Mouse (Mus musculus) liver, postnatal 0 days (tissue): ENCODE data around the gene Il4i1. TPM values are rescaled to one million over a fixed set of nuclear protein-coding genes. Genes with fewer than 3 reads are reported as not detected.

Experiments used
- ATAC-seq: fragments of 200-750 bp; cut with Nextera tagmentation; 2 replicates; pipeline ENCODE4 v1.8.0; 2017; ENCODE audit warnings: mild to moderate bottlenecking, moderate library complexity
- DNase-seq: peaks from one replicate; pipeline ENCODE4 v3.0.0-alpha.2; 2016
- H3K27ac ChIP-seq: fragments of 300-500 bp; sonication (generic); 2 replicates; pipeline ENCODE4 v1.5.1; 2014; ENCODE audit warnings: antibody characterized with exemption, moderate library complexity, mild to moderate bottlenecking, low read depth
- H3K27me3 ChIP-seq: fragments of 300-500 bp; sonication (generic); 2 replicates; pipeline ENCODE4 v1.6.1; 2014; ENCODE audit warnings: low read length, control low read depth, mixed read lengths; ENCODE audit not compliant: insufficient read depth
- H3K36me3 ChIP-seq: fragments of 300-500 bp; sonication (generic); replicated peaks from 2 replicates; pipeline ENCODE4 v1.6.1; 2014; ENCODE audit warnings: mild to moderate bottlenecking, control low read depth, low read length, moderate library complexity, mixed read lengths; ENCODE audit not compliant: insufficient read depth
- H3K4me1 ChIP-seq: fragments of 300-500 bp; sonication (generic); 2 replicates; pipeline ENCODE4 v1.6.1; 2014; ENCODE audit warnings: antibody characterized with exemption, mild to moderate bottlenecking, control low read depth; ENCODE audit not compliant: insufficient read depth
- H3K4me2 ChIP-seq: fragments of 300-500 bp; sonication (generic); 2 replicates; pipeline ENCODE4 v1.6.1; 2014; ENCODE audit warnings: low read depth, mild to moderate bottlenecking, low read length, moderate library complexity, mixed read lengths
- H3K4me3 ChIP-seq: fragments of 300-500 bp; sonication (generic); 2 replicates; pipeline ENCODE4 v1.5.1; 2014; ENCODE audit warnings: low read depth, low read length
- H3K9ac ChIP-seq: fragments of 300-500 bp; sonication (generic); replicated peaks from 2 replicates; pipeline ENCODE4 v1.6.1; 2014; ENCODE audit warnings: mild to moderate bottlenecking, moderate library complexity
- H3K9me3 ChIP-seq: fragments of 300-500 bp; sonication (generic); 2 replicates; pipeline ENCODE4 v1.6.1; 2016; ENCODE audit warnings: mild to moderate bottlenecking, control low read depth, low read length, mixed read lengths
- CTCF ChIP-seq: sonication (generic); IDR thresholded peaks from 2 replicates; pipeline ENCODE4 v1.5.1; 2016; ENCODE audit warnings: antibody characterized with exemption, low read depth
- EP300 ChIP-seq: IDR thresholded peaks from 2 replicates; pipeline ENCODE4 v1.6.1; 2016; ENCODE audit warnings: antibody characterized with exemption, low read depth, mild to moderate bottlenecking
- WGBS: fragments of 180-500 bp; shearing (Covaris S2); extraction: QIAGEN DNeasy Blood & Tissue Kit; methylation state at CpG from one replicate; pipeline ENCODE4 v1.1.7; 2014; ENCODE audit not compliant: insufficient replicate concordance; 5-methylcytosine and 5-hydroxymethylcytosine counted together
- polyA plus RNA-seq: library from polyadenylated mRNA; unstranded; fragments of >200 nt; fragmentation: Nextera tagmentation; extraction: Ambion mirVana; gene quantifications from 2 replicates; pipeline ENCODE4 v1.2.1, GENCODE M21; 2015

Gene Il4i1
- polyA plus RNA-seq, 1 experiment from 2014 or later, result 1.0 TPM

GRCm38 (mm10) chr7:44863210-44863609 is 47.0 kb downstream of the Il4i1 start:
- Histone ChIP-seq H3K9ac (no peak overlapping the region), H3K27ac (no peak overlapping the region), H3K4me3 (no peak overlapping the region), H3K9me3 (no peaks in the 10 kb centered on the region), H3K36me3 (peaks cover 38% of the 10 kb centered on the region), H3K4me2 (no peak overlapping the region), H3K4me1 (peaks cover 40% of the 10 kb centered on the region), H3K27me3 (no peaks in the 10 kb centered on the region)
- WGBS, result 90% methylated on average over 14 of the region's 14 CpGs
- TF ChIP-seq CTCF, result no peak
- TF ChIP-seq EP300, result no peak
- DNase-seq (no peak), ATAC-seq (no peak)

DNA sequence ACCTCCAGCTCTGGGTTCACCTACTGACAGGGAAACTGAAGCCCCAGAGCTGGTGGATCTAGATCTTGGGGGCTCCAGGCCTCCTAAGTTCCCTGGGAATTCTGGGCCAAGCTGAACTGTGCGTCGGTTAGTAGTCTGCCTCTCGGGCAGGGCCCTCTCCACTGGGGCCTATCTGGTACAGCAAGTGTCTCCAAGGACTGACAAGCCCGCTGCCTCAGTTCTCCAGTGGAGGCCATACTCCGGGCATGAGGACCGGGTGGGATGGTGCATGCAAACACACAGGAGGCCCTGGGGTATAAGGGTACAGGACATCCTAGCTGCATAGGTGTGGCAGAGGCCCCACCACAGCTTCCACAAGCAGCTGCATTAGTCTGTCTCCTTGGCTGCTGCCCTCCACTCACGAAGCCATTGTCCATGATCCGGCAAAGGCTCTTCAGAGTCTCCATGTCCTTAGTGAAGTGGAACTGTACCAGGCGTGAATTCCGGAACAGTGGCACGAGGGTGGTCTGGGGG is 47.9 kb downstream of the Il4i1 start:
- H3K27ac ChIP-seq, result no peak overlapping the region
- TF ChIP-seq CTCF (no peak), EP300 (no peak)
- peaks cover 38% of the 10 kb centered on the region for H3K36me3 ChIP-seq
- H3K9me3 ChIP-seq, result no peaks in the 10 kb centered on the region
- H3K4me2 ChIP-seq, result no peak overlapping the region
- DNase-seq (no peak), ATAC-seq (no peak)
- H3K4me3 ChIP-seq, result no peak overlapping the region
- peaks cover 42% of the 10 kb centered on the region for H3K4me1 ChIP-seq
- no peaks in the 10 kb centered on the region for H3K27me3 ChIP-seq
- 87% methylated on average over 11 of the region's 11 CpGs for WGBS
- H3K9ac ChIP-seq, result no peak overlapping the region

DNA sequence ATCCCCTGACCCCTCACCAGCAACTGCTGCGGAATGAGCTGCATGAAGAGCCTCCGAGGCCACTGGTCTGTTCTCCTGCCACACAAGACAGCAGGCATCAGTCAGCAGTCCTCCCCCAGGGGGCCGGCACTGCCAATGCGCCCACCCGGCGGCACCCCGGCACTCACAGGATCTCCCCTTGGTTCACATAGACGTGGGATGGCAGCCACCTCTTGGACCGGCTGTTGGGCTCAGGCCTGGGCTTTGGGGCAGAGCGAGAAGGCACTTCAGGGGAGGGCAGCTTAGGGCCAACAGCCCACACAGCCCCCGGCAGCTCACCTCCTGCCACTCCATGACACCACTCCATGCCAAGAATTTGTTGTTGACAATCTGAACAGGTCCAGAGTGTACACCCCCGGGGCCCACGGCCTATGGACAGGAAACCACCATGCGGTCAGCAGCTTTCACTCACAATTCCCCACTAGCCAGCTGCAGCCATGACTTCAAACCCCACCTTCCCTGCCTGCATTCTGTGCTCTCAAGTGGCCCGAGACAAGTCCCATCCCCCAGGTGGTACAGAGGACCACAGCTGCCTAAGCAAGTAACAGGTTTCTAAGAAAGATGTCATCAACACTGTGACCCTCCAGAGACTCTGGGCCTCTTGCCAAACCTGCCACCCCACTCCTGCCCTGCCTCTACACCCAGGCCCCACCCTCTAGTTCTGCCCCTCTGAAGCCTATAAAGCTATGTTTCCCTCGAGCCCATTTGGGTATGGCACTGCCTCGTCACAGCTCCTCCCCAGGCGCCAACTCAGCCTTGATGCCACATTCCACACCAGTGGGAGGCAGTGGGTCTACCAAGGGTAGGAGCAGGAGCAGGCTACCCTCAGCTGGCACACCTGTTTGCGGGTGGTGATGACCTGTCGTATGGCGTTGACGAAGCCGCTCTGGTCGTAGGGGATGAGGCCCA is 48.7 kb downstream of the Il4i1 start:
- Histone ChIP-seq H3K27ac (0 out of 2 replicates have a peak overlapping the region, but pooled peaks have one; percentile 46), H3K9ac (peak overlapping the region; percentile 11; the same call in 1 of the 2 replicates), H3K27me3 (no peaks in the 10 kb centered on the region), H3K4me2 (no peak overlapping the region), H3K4me1 (peaks cover 43% of the 10 kb centered on the region), H3K9me3 (no peaks in the 10 kb centered on the region), H3K36me3 (peaks cover 33% of the 10 kb centered on the region), H3K4me3 (no peak overlapping the region)
- 73% methylated on average over 24 of the region's 24 CpGs for WGBS
- ATAC-seq (no peak), DNase-seq (peak; percentile 48)
- TF ChIP-seq EP300, result no peak
- TF ChIP-seq CTCF, result no peak

DNA sequence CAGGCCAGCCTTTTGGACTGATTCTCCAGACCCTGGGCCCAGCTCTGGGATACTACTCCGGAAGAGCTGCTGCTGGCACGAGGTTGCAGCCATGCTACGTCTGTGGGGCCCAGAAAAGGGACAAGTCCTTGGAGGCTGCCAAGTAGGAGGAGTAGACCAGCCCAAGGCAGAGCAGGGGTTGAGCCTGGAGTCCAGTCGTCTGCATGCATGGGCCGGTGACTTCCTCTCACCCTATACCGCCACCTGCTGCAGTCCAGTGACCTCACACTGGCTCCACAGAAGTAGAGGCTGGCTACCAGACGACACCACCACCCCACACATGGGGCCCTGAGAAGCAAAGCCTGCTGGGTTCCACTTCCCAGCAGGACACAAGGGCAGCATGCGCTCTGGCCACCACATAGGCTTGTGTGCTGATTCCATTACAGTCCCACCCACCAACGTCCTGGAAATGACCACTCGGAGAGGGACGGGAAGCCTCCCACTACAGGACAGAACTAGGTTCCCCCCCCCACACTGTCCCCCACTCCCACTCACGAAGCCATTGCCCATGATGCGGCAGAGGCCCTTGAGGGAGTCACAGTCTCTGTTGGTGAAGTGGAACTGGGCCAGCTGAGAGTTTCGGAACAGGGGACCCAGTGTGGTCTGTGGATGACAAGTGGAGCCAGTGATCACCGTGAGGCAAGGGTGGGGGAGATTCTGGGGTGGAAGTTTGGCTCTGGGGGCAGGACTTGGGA is 50.3 kb downstream of the Il4i1 start:
- Histone ChIP-seq H3K36me3 (peaks cover 25% of the 10 kb centered on the region), H3K27ac (peak overlapping the region; percentile 46), H3K9me3 (no peaks in the 10 kb centered on the region), H3K4me2 (peak overlapping the region; percentile 19), H3K27me3 (no peaks in the 10 kb centered on the region), H3K4me3 (no peak overlapping the region), H3K4me1 (peaks cover 48% of the 10 kb centered on the region), H3K9ac (peak overlapping the region; percentile 26; the same call in 1 of the 2 replicates)
- no peak for TF ChIP-seq EP300
- peak; percentile 52 for TF ChIP-seq CTCF
- ATAC-seq (peak; percentile 7; the same call in 1 of the 2 replicates), DNase-seq (peak; percentile 70)
- WGBS, result 42% methylated on average over 15 of the region's 15 CpGs

GRCm38 (mm10) chr7:44867010-44867702 is 51.0 kb downstream of the Il4i1 start:
- WGBS, result 77% methylated on average over 19 of the region's 19 CpGs
- Histone ChIP-seq H3K9ac (peak overlapping the region; percentile 26; the same call in 1 of the 2 replicates), H3K27me3 (no peaks in the 10 kb centered on the region), H3K4me1 (peaks cover 48% of the 10 kb centered on the region), H3K9me3 (no peaks in the 10 kb centered on the region), H3K27ac (peak overlapping the region; percentile 46; the same call in 1 of the 2 replicates), H3K4me3 (no peak overlapping the region), H3K4me2 (peak overlapping the region; percentile 99), H3K36me3 (peaks cover 22% of the 10 kb centered on the region)
- DNase-seq, result no peak
- TF ChIP-seq CTCF (no peak), EP300 (no peak)
- no peak for ATAC-seq
